8 mouse cellular contexts compared by ENCODE assay signal in genomic region chr7:60733331-60733994, GRCm38 (mm10).
DNase-seq lines count a peak whose midpoint lies in the region; ATAC-seq and TF ChIP-seq lines count a peak whose summit lies in the region.
"Not testable (repeated sequence)": the region's sequence is repeated elsewhere in the genome, so short reads cannot be mapped to it uniquely, and the experiment has no call there.

No protein-coding gene starts in this region.

- peak; percentile 85 for DNase-seq in brain, embryonic 14.5 days (ENCODE audit: low read depth)
- peak; percentile 23 for DNase-seq in embryo, embryonic 9.5 days (ENCODE audit: extremely low spot score)
- peak; percentile 15 to 70 for DNase-seq in frontal cortex, adult 2 months (ENCODE audit: extremely low spot score in 1 of 2, low spot score in 1 of 2)
- peak; percentile 36 for DNase-seq in hindbrain, embryonic 14.5 days (ENCODE audit: low spot score)
- peak; percentile 28 for DNase-seq in layer of hippocampus, adult 9-11 months
- not testable (repeated sequence) for DNase-seq in limb, embryonic 14.5 days (ENCODE audit: low spot score)
- peak; percentile 26 for DNase-seq in right cerebral cortex, postnatal 4 days

- not testable (repeated sequence) for TF ChIP-seq CTCF in brain, embryonic 14.5 days (IDR thresholded peaks at IDR 0.05; ENCODE audit: borderline replicate concordance, extremely low read depth, insufficient read depth, insufficient read length)

- H3K27ac ChIP-seq in hindbrain, embryonic 14.5 days, result peak overlapping the region; percentile 35; the same call in 1 of the 2 replicates
- not testable (repeated sequence) for H3K27ac ChIP-seq in limb, embryonic 14.5 days (replicated peaks; ENCODE audit: low read depth, low read length); midbrain, embryonic 16.5 days (ENCODE audit: low read length)

- not testable (repeated sequence) for H3K9ac ChIP-seq in hindbrain, embryonic 14.5 days; limb, embryonic 14.5 days (ENCODE audit: low read depth, low read length, severe bottlenecking); midbrain, embryonic 16.5 days (ENCODE audit: low read depth, low read length)

- H3K27me3 ChIP-seq in hindbrain, embryonic 14.5 days (ENCODE audit: control insufficient read depth, insufficient read depth, low read length); limb, embryonic 14.5 days (ENCODE audit: control insufficient read depth, insufficient read depth, low read length); midbrain, embryonic 16.5 days (ENCODE audit: control insufficient read depth, insufficient read depth, low read depth, low read length): not testable (repeated sequence)

- not testable (repeated sequence) for H3K9me3 ChIP-seq in hindbrain, embryonic 14.5 days (ENCODE audit: control insufficient read depth, low read length); limb, embryonic 14.5 days (ENCODE audit: control insufficient read depth, low read length); midbrain, embryonic 16.5 days (replicated peaks; ENCODE audit: control insufficient read depth, low read length, poor library complexity, severe bottlenecking)

- H3K36me3 ChIP-seq in hindbrain, embryonic 14.5 days (replicated peaks; ENCODE audit: control insufficient read depth, insufficient read depth); limb, embryonic 14.5 days (ENCODE audit: control insufficient read depth, insufficient read depth, low read length); midbrain, embryonic 16.5 days (ENCODE audit: control insufficient read depth, insufficient read depth, low read length): not testable (repeated sequence)

- H3K4me1 ChIP-seq in hindbrain, embryonic 14.5 days (replicated peaks; ENCODE audit: control insufficient read depth, insufficient read depth, low read length); limb, embryonic 14.5 days (ENCODE audit: control insufficient read depth, insufficient read depth, low read length); midbrain, embryonic 16.5 days (ENCODE audit: control insufficient read depth, insufficient read depth, low read length): not testable (repeated sequence)

- WGBS in hindbrain, embryonic 14.5 days, result 51% methylated on average over 20 of the region's 20 CpGs
- WGBS in limb, embryonic 14.5 days, result 53% methylated on average over 20 of the region's 20 CpGs
- 50% methylated on average over 20 of the region's 20 CpGs for WGBS in midbrain, embryonic 16.5 days

- ATAC-seq in hindbrain, embryonic 14.5 days (ENCODE audit: low FRiP score), result peak; percentile 84
- ATAC-seq in limb, embryonic 14.5 days (ENCODE audit: low FRiP score, low read depth), result not testable (repeated sequence)
- ATAC-seq in midbrain, embryonic 16.5 days, result peak; percentile 90

- TF ChIP-seq POLR2A in brain, embryonic 14.5 days (IDR thresholded peaks at IDR 0.05; ENCODE audit: borderline replicate concordance, extremely low read depth, insufficient read depth, insufficient read length, poor library complexity, severe bottlenecking); limb, embryonic 14.5 days (IDR thresholded peaks at IDR 0.05; ENCODE audit: borderline replicate concordance, extremely low read depth, insufficient read depth, insufficient read length): not testable (repeated sequence)

- peak overlapping the region; percentile 35 for H3K4me2 ChIP-seq in hindbrain, embryonic 14.5 days (replicated peaks)
- H3K4me2 ChIP-seq in limb, embryonic 14.5 days (replicated peaks; ENCODE audit: low read depth, low read length, severe bottlenecking), result 0 out of 2 replicates have a peak overlapping the region, but pooled peaks have one; percentile 23
- H3K4me2 ChIP-seq in midbrain, embryonic 16.5 days (ENCODE audit: low read length), result peak overlapping the region; percentile 36

- H3K4me3 ChIP-seq in hindbrain, embryonic 14.5 days (replicated peaks; ENCODE audit: low read length), result peak overlapping the region; percentile 12
- not testable (repeated sequence) for H3K4me3 ChIP-seq in limb, embryonic 14.5 days (replicated peaks; ENCODE audit: low read length)
- H3K4me3 ChIP-seq in midbrain, embryonic 16.5 days (ENCODE audit: low read depth, low read length), result peak overlapping the region; percentile 24
